Mouse (Mus musculus): ENCODE measurements at regions not wholly inside any gene's neighbourhood (a gene's known extent, or its start where the extent isn't known, plus 50 kb on each side); places are given as distances from the start of the nearest gene placed in this dataset.
"Not testable (repeated sequence)": the region's sequence is repeated elsewhere in the genome, so short reads cannot be mapped to it uniquely, and the experiment has no call there.

DNA sequence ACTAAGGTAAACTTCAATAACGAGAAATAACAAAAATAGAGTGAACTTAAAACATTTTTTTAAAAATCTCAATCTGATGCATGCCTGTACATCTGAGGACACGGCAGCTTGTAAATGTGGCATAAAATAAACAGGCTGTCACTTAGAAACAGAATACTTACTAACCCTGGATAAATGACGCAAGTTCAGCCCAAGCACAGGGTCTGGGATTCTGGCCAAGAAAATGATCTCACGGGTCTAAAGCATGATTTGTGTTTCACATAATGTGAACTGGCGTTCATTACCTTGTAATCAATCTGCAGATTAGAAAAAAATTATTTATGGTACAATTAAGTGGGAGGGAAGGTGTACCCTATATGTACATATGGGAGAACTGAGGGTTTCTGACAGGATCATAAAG is 512.1 kb upstream of the Vrk2 start:
- DNase-seq, result no peak

DNA sequence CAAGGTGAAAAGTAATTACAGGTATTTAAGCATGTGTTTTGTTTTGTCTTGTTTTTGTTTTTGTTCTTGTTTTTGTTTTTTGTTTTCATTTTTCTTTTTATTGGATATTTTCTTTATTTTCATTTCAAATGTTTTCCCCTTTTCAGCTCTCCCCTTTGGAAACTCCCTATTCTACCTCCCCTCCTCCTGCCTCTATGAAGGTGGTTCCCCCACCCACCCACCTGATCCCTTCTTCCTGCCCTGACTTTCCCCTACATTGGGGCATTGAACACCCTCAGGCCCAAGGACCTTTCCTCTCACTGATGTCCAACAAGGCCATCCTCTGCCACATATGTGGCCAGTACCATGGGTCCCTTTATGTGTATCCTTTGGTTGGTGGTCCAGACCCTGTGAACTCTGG is 509.1 kb upstream of the Vrk2 start:
- no peak for DNase-seq

DNA sequence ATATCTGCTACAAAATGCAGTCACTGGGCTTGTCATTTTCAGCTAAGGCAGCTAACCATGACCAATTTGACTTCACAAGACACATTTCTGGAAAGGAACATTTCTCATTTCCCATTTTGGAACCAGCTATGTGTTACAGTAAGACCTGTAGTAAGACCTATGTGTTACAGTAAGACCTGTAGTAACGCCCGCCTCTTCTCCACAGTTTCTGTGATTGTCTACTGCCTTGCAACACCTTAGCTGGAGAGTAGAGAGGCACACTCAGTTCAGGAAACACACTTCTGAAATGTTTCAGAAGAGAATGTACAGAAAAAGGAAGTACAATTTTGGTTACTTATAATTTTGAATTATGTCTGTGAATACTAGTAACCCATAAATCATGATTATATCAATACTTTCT is 508.2 kb upstream of the Vrk2 start:
- DNase-seq, result no peak

DNA sequence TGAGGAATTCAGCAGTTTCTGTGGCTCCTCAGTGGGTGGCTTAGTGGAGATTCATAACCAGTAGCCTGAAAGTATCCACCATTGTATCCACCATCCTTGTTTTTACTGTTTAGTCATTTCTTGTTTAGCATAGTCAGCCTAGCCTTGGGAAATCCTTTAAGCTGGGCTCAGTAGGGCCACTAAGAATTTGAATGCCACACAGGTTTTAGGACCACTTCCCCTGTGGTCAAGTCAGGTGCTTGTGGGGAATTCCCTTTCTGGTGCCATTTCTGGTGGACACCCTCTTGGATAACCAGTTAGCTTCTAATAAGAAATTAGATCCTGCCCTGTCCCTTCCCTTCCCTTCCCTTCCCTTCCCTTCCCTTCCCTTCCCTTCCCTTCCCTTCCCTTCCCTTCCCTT is 502.8 kb upstream of the Vrk2 start:
- DNase-seq, result no peak

DNA sequence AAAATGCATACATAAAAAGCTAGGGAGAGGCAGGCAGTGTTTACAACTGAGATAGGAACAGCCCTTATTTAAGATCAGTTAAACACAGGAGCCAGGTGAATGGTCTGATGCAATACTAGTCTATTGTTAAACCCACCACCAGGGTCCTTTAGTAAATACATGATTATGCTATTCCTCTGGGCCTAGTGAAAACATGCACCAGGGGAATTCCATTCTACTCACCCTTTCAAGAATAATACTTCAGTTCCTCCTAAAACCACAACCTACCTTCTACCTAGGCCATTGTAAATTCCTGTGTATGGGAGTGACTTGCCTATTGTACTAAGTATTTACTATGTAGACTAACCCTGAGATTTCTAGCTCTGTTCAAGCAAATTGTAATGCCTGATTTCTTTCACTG is 501.7 kb upstream of the Vrk2 start:
- DNase-seq, result not testable (repeated sequence)

DNA sequence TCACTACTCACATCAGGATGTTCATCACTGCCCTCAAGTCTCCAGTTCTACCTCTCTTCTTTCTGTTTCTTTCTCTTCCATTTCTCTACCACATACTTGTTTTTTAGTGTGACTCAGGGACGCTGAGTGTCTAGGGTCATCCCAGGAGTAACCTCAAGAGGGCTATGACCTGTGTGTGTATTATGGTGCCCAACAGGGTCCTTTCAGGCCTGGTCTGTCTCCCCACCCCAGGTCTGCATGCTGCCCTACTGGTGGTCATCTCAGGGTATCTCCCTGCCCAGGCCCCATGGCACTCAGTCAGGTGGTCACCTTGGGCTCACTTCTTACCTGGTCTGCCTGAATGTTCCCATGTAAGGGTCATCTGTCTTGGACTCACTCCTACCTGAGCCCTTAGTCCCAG is 492.7 kb upstream of the Vrk2 start:
- DNase-seq, result no peak

DNA sequence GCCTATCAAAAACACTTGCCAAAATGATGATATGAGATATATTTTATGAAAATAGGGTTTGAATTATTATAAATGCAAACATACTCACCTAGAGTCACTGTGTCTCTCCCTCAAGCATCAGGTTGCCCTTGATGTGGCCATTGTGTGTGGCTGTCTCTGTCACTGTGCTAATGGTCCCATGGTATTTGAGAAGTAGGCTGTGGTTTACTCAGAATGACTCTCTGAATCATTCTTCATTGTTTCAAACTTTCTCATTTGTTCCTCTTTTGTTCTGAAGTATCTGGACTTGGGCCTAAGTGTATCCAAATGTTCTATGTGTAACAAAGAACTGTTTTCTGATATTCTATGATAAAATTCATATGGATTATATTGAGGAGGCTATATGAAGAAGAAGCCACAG is 487.4 kb upstream of the Vrk2 start:
- no peak for DNase-seq

DNA sequence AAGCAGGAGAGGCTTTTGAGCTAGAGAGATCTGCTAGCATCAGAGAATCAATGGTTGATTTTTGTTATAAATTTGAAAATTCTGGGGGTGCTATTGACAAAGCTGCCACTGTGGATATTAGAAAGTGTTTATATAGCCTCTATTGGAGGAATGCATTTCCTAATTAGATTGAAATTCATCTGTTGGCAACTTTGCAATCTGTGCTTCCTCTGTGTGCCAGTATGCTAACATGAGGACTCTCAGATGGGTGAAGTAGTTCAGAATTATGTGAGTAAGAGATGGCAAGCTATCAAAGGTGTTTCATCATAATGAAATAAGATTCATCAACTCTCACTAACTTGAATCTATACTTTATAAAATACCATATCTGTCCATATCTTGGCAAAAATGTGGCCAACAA is 476.6 kb upstream of the Vrk2 start:
- DNase-seq, result no peak

DNA sequence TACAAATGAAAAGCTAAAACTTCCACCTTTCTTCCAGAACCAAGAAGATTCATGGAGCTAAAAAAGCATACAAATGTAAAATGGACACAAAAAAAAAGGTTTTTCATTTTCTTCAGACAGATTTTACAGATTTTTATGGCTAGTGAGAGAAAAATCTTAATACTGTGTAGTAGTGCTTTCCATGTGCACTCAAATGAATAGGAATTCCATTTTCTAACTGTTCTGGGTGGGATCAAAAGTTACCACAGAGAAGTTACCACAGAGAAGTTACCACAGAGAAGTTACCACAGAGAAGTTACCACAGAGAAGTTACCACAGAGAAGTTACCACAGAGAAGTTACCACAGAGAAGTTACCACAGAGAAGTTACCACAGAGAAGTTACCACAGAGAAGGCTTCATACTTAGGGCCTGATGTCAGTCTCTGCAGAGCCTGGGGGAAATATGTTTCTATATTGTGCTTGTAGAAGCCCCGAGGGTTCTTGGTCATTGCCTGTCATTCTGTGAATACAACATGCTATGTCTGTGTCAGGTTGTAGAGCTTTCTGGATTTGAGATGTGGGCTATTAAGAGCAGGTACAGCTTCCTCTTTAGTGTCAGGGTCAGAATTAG is 433.5 kb upstream of the Vrk2 start:
- no peak for DNase-seq

DNA sequence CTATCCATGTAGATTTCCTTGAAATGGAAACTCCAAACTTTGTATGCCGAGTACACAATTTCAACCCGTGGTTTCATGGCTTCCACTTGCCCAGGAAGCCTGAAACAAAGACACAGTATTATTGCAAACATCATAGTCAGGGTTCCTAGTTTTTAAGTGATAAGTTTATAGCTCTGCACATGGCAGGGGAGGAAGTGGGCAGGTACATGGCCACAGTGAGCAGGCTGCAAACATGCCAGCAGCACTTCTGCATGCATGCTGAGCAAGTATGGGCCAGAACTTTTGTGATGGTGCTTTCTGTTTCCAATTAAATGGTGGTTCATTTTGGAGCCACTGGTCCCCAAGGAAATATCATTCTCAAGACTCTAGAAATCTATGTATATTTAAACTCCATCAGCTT is 431.7 kb upstream of the Vrk2 start:
- no peak for DNase-seq

DNA sequence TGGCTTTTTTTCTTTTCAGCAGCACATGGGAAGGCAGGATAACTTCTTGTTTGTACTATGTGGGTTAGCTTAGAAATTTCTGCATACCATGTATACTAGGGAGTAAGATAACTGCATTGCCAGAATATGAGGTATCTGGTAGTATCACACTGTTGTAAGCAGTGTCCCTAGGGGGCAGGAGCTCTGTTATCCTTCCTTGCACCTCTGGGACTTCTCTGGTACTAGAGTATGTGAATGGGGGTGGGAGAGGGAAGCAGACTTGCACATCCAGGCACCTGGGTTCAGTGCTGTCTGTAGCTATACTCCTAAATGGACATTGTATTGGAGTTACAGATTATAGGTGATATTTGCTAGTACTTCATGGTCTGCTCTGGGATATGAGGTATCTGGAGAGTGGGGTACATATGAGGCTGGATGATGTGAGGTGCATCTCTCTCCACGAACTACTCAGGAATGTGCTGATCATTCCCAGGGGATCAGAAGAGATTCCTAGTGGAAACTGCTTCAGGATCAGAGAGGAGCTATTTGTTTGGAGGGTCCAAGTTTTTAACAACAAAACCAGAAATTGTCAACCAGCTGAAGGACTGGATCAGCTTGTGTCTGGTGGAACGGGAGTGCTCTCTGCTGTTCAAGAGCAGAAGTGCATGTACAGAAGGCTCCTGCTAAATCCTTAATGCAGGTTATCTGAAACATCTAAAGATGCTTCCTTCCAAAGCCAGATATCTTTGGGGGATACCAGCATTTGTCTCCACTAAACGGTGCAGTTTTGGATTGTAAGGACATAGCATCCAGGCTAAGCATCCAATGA is 402.7 kb upstream of the Vrk2 start:
- DNase-seq, result peak in 1 of 2 experiments; percentile 11

DNA sequence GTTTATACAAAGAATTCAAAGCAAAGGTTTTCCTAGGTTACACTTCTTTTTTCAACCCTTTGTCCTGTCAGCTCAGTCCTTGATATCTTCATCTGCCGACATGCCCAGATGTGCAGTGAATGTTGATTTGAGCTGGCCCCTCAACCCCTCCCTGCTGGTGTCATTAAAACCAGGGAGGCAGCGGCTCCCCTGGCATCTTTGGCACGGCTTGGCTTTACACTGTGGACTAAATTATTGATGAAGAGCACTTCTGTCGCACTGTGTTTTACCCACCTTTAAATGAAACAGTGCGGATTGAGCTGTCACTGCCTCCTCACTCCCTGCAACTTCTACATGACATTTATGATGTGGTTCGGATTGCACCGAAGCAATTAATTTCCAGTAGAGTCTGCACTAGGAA is 387.4 kb upstream of the Vrk2 start:
- DNase-seq, result no peak

DNA sequence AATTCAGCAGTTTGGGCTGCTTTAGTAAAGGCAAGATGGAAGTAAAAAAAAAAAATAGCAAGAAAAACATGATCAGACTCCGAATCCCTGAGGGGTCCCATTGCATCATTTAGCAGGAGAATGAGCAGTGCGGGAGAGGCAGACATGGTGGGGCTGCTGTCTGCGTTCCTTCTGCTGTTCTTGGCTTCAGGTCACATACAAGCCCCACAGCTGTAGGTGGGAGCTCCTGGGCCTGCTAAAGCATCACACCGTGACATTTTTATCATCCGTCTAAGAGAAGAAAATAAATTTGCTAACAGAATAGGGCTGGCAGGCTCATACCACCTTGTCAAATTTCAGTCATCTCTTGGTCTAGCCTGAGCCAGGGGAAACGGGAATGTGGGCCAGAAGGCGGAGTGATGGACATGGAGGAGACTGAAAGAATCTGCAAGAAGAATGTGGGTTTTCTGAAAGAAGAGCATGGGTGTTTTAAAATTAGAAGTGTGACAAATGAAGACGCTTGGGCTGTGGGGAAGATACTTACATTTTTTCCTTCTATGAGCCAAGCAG is 378.8 kb upstream of the Vrk2 start:
- no peak for DNase-seq

DNA sequence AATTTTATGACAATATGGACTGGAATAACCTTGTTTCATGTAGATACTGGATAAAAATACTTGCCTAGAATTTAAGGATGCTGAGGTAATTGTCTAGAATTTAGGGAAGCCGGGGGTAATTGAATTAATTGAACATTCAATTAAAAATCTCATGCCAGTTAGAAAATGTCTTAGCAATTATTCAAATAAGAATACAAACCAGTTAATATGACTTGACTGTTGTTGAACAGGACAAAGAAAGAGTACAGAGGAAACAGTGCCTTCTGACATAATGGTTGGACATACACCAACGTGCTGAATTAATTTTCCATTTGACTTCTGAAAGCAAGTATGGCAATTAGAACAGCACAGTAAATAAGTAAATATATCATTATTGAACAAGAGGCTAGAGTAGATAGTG is 377.4 kb upstream of the Vrk2 start:
- no peak for DNase-seq

DNA sequence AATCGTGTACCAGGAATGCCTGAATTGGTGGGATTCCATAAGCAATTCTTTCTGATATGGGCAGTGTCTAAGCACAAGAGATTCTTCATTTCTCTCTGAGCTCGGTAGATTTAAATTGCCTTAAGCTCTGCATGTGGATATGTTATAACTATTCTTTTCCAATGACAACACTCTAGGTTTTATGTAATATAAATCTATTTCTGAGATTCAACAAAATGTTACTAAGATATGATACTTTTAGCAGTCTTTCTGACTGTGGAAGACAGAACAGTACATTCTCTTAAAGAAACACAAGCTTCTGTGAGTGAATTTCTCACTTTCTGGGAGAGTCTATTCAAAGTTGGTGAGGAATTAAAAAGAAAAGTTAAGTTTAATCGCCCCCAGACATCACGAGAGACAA is 373.6 kb upstream of the Vrk2 start:
- DNase-seq, result no peak

DNA sequence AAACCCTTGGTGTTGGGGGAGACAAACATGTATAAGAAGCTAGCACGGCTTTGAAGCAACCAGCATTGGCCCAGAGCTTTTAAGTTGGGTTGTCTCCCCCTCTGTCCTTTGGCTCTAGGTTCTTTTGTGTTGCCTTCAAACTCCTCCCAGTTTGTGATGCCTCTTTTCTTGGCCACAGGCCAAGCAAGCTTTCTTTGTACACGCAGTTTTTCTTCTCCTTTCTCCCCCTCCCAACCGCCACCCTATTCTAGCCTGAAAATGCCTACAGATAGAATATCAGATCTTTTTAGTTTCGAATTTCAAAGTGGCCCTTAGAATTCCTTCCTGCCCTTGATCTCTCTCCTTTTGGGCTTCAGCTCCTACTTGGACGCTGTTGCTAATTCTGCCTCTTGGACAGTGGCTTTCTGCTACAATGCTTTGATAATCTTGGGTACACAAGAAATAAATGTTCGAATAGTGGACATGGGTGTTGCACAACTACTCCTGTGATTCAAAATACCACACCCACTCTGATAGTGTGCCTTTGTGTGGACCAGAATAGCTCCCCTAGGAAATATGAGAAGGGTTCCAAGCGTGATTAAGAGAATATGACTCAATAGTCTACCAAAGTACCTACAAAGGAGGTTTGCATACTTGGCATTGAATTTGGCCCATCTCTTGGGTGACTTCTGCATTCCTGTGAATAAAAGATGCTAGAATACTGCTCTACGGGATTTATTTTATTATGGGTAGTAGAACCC is 369.3 kb upstream of the Vrk2 start:
- DNase-seq, result peak in 1 of 2 experiments; percentile 5

DNA sequence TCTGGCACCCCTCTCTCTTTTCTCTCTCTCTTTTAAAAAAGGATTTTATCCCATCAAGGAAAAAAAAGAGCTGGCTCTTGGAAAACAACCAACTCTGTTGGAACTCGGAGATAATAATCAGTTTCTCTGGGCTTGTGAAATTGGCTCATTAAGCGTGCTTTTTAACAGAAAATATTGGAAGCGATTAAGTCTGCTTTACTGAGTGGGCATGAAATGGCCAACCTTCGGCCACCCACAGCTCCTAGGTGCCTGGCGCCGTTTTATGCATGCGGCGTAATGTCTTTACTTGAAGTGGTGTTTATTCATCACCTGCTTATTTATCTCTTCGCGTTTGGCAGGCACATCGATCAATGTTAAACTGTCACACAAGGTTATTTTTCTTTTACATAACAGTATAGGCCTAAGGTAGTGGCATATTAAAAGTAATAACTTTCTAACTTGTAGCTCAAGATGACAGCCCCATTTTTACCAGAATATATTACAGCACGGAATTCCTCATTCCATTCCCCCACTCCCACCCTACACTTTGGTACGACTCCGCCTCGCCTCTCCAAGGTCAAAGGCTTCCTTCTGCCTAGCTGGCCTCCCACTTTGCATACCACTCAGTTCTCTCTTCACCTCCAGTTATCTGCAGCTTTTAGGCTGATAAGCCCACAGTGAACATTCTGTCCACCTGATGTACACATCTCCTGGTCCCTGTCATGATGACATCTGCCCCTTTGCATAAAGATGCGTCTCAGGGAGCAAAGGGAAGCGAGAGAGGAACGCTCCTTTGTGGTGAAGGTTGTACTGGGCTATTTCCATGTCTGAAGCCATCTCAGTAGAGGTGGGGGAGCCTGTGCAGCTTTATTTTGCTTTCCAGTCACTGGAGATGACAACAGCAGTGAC is 368.5 kb upstream of the Vrk2 start:
- no peak for DNase-seq

DNA sequence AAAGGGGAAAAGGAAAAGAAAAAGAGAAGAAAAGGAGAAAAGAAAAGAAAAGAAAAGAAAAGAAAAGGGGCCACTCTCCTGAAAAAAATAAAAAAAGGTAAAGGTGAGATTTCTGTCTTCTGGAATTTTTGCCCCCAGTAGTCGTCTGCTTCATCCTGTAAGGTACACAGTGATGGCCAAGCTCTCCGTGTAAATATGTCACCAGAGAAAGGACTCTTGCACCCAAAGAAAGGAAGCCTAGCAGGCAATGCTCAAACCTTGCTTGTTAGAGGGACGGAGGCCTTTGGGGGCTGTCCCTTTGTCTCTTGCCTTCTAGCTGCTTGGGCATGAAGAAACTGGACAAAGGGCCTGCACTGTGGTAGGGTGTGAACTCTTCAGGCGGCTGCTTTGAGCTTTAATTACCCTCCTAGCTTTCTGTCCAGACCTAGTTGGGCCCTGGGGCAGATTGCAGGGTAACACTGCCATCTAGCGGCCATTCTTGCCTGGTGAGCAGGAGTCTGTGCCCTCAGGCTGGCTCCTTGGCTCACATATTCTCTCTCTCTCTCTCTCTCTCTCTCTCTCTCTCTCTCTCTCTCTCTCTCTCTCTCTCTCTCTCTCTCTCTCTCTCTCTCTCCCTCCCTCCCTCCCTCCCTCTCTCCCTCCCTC is 367.7 kb upstream of the Vrk2 start:
- DNase-seq, result peak; percentile 74 to 91

DNA sequence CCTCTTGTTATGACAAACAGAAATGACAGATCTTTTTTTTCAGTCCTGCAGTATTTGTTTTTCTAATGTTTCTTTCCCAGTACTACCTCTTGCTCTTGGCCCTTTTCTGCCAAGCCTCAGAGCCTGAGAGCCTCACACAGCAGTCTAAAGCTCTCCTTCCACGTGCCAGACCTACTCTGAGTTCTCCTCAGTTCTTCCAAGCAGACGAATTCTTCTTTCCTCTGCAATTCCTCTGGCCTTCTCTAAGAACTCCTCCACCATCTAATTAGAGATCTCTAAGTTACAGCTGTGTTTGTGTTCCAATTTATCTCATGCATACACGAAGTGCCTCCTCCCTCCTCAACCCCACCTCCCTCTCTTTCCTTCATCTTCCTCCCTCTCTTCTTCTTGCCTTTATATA is 362.4 kb upstream of the Vrk2 start:
- no peak for DNase-seq

DNA sequence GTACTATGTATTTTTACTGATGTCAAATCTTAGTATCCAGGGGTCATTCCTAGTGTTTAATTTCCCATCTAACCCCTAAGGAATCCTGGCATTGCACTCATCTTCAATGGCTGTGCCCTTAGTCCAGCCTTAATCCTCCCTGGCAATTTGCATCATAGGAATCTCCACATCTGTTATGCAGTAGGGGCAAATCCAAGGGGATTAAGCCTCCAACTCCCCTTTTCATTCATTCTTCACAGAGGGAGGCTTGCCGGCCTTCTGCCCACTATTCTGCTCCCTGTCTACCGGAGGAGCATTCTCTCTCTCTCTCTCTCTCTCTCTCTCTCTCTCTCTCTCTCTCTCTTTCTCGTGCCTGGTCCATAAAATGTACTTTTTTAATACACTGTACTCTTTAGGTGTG is 338.0 kb upstream of the Vrk2 start:
- DNase-seq, result no peak

DNA sequence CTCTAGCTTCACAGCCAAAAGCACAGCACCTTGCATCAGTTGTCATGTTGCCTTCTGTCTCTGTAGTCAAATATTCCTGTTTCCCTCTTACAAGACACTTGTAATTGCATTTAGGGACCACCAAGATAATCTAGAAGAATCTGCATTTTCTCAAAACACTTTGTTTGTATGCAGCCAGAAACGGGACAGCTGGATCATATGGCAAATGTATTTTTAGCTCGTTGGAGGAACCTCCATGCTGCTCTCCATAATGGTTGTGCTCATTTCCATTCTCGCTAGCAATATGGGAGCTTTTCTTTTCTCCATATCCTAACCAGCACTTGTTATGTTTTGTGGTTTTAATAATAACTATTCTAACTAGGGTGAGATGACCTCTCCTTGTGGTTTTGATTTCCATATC is 313.3 kb upstream of the Vrk2 start:
- DNase-seq, result no peak

DNA sequence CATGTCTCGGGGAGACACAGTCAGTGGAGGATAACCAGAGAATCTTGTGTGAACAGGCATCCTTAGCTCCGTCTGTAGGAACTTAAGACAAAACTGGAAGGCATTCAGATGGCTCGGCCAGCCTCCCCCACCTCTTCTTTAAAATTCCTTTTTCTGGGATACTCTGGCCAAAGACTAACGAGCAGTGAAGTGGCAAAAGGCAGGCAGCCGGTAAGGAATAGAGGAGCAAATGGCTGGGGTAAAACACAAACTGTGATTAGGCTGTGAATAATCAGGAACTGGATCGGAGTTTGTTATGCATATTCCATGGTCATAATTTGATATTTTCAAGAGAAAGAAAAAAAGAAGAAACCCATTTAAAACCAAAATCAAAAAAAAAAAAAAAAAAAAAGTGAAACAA is 287.8 kb upstream of the Vrk2 start:
- no peak for DNase-seq

Data from kidney, postnatal 36 days (tissue).